In the genomic region with DNA sequence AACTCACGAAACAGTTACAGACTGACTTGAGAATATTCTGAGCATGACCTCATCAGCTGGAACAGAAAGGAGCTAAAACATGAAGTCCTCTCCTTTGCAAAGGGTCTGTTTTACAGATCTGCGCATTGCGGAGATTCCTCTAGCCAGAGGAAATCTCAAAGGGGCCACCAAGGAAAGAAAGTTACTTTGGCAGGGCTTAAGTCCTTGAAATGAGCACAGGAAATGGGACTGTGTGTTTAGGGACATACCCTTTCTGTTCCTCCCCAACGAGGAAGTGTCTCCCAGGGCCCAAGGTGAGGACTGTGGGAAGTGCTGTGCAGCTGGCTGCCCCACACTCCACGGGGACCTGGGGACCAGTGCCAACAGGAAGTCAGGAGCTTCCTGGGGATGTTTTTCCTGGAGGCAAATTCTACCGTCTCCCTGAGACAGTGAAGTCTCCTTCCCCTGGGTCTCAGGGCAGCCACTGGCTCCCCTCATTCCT, we compare ENCODE assay signal across 8 mouse cellular contexts. TPM values are rescaled to one million over a fixed set of nuclear protein-coding genes. Genes with fewer than 3 reads are reported as not detected.
DNase-seq lines count a peak whose midpoint lies in the region; ATAC-seq and TF ChIP-seq lines count a peak whose summit lies in the region.

No protein-coding gene starts in this region.

- H3K9me3 ChIP-seq in stomach, postnatal 0 days (ENCODE audit: control insufficient read depth, low read length): no peaks in the 10 kb centered on the region

- TF ChIP-seq POLR2A in thymus, adult 2 months (IDR thresholded peaks at IDR 0.05; ENCODE audit: control insufficient read depth, extremely low read depth, insufficient read depth, low read length, poor library complexity): no peak
- no peak for TF ChIP-seq POLR2A in heart, adult 2 months (IDR thresholded peaks at IDR 0.05; ENCODE audit: insufficient read depth, low read depth, low read length)

- no peak for DNase-seq in thymus, adult 2 months
- no peak for DNase-seq in thymus, postnatal 14 days
- DNase-seq in heart, adult 2 months: peak; percentile 85 to 88
- DNase-seq in kidney, adult 8-10 months: peak; percentile 75 to 78
- peak; percentile 85 for DNase-seq in lung, postnatal 10 days
- peak; percentile 41 for DNase-seq in stomach, postnatal 0 days (ENCODE audit: low spot score)
- no peak for DNase-seq in right cerebral cortex, postnatal 36 days (ENCODE audit: low spot score in 2 of 2)

- TF ChIP-seq CTCF in thymus, adult 2 months (IDR thresholded peaks at IDR 0.05; ENCODE audit: borderline replicate concordance, control insufficient read depth, extremely low read depth, insufficient read depth, low read length, poor library complexity): no peak
- no peak for TF ChIP-seq CTCF in heart, adult 2 months (IDR thresholded peaks at IDR 0.05)
- no peak for TF ChIP-seq CTCF in stomach, postnatal 0 days (IDR thresholded peaks at IDR 0.05; ENCODE audit: low read depth)

- 33% methylated on average over 6 of the region's 6 CpGs for WGBS in thymus, adult 2 months
- WGBS in heart, adult 2 months: 9% methylated on average over 6 of the region's 6 CpGs
- 6% methylated on average over 6 of the region's 6 CpGs for WGBS in stomach, postnatal 0 days

- H3K4me2 ChIP-seq in stomach, postnatal 0 days (replicated peaks; ENCODE audit: low read depth): peak overlapping the region; percentile 38

- TF ChIP-seq EP300 in heart, adult 2 months (IDR thresholded peaks at IDR 0.05; ENCODE audit: insufficient read depth, low read depth, low read length): peak; percentile 81
- TF ChIP-seq EP300 in stomach, postnatal 0 days (optimal IDR thresholded peaks at IDR 0.05): no peak

- peak overlapping the region; percentile 49; the same call in 1 of the 2 replicates for H3K27ac ChIP-seq in thymus, adult 2 months (ENCODE audit: control insufficient read depth, insufficient read depth, low read length)
- H3K27ac ChIP-seq in heart, adult 2 months: peak overlapping the region; percentile 91
- peak overlapping the region; percentile 92 for H3K27ac ChIP-seq in stomach, postnatal 0 days (replicated peaks)

- H3K79me2 ChIP-seq in heart, adult 2 months (replicated peaks; ENCODE audit: control insufficient read depth, insufficient read depth, low read length): peaks cover 4% of the 10 kb centered on the region

- no peaks in the 10 kb centered on the region for H3K27me3 ChIP-seq in thymus, adult 2 months (ENCODE audit: control insufficient read depth, insufficient read depth, low read length)
- H3K27me3 ChIP-seq in heart, adult 2 months (ENCODE audit: control insufficient read depth, insufficient read depth, low read length): no peaks in the 10 kb centered on the region
- H3K27me3 ChIP-seq in stomach, postnatal 0 days (ENCODE audit: control insufficient read depth, insufficient read depth, low read length): no peaks in the 10 kb centered on the region

- peak overlapping the region; percentile 20 for H3K9ac ChIP-seq in heart, adult 2 months (ENCODE audit: low read depth, low read length)
- peak overlapping the region; percentile 43; the same call in 1 of the 2 replicates for H3K9ac ChIP-seq in stomach, postnatal 0 days (ENCODE audit: low read length)

- H3K36me3 ChIP-seq in thymus, adult 2 months (ENCODE audit: control insufficient read depth, insufficient read depth, low read length): no peaks in the 10 kb centered on the region
- H3K36me3 ChIP-seq in heart, adult 2 months (ENCODE audit: control insufficient read depth, insufficient read depth, low read length): peaks cover 21% of the 10 kb centered on the region
- no peaks in the 10 kb centered on the region for H3K36me3 ChIP-seq in stomach, postnatal 0 days (ENCODE audit: control insufficient read depth, insufficient read depth, low read length)

- H3K4me1 ChIP-seq in thymus, adult 2 months (replicated peaks; ENCODE audit: control insufficient read depth, insufficient read depth, low read length): peaks cover 27% of the 10 kb centered on the region
- H3K4me1 ChIP-seq in heart, adult 2 months (ENCODE audit: control insufficient read depth, insufficient read depth, low read length): peaks cover 47% of the 10 kb centered on the region
- peaks cover 9% of the 10 kb centered on the region for H3K4me1 ChIP-seq in stomach, postnatal 0 days (replicated peaks; ENCODE audit: control insufficient read depth, insufficient read depth)

- ATAC-seq in stomach, postnatal 0 days (ENCODE audit: low FRiP score, low TSS enrichment): peak; percentile 40; the same call in 1 of the 2 replicates
- ATAC-seq in activated CD4-positive, CD25-positive, alpha-beta regulatory T cell, adult 4 months: no peak

- H3K4me3 ChIP-seq in thymus, adult 2 months (ENCODE audit: control insufficient read depth, insufficient read depth, low read length): no peak overlapping the region
- H3K4me3 ChIP-seq in heart, adult 2 months: peak overlapping the region; percentile 23; the same call in 1 of the 2 replicates
- no peak overlapping the region for H3K4me3 ChIP-seq in stomach, postnatal 0 days (ENCODE audit: low read depth, low read length)

- intact Hi-C loops in heart, adult 2 months (cut with DNase I): loop anchor here (1.0 kb wide), 1 partner anchor 8 kb away; no protein-coding TSS in a partner anchor

RNA-seq across cellular contexts. Expression of a gene that starts 40.7 kb away (rescaled TPM):
- 0.51 and 0.73 TPM in 2 replicates for polyA plus RNA-seq in thymus, adult 2 months (2012; rRNA removed)
- not detected for total RNA-seq in heart, adult 2 months (2021)
- 0.04 TPM in 1 of 2 replicates, not detected in the other for polyA plus RNA-seq in heart, adult 2 months (2012; rRNA removed)
- polyA plus RNA-seq in stomach, postnatal 0 days (2015; fragmentation: Nextera tagmentation; extraction: Ambion mirVana): 0.08 and 0.10 TPM in 2 replicates
- under 1 TPM; 0.47 to 0.48 TPM for polyA plus RNA-seq in activated CD4-positive, CD25-positive, alpha-beta regulatory T cell, adult 4 months (2017; shearing (Covaris generic))

Comparison
In these comparisons a context has a peak if more than half of its experiments do, and no peak if none do; other contexts are left out.
1. DNase-seq: peak in heart, adult 2 months (2 of 2), kidney, adult 8-10 months (2 of 2), lung, postnatal 10 days (single experiment) and stomach, postnatal 0 days (single experiment); none in thymus, adult 2 months (single experiment), thymus, postnatal 14 days (single experiment) and right cerebral cortex, postnatal 36 days (0 of 2).
2. Peak in every context shown above with its lines, with median percentiles within 50 percentile points of each other: H3K27ac ChIP-seq.